Mouse (Mus musculus): Measurements from ENCODE around the gene Nol8. TPM values are rescaled to one million over a fixed set of nuclear protein-coding genes. Genes with fewer than 3 reads are reported as not detected.

The Nol8 gene
- 10 to 100 TPM; 17.9 to 23.1 (median 21.0) TPM for total RNA-seq (2022)

DNA sequence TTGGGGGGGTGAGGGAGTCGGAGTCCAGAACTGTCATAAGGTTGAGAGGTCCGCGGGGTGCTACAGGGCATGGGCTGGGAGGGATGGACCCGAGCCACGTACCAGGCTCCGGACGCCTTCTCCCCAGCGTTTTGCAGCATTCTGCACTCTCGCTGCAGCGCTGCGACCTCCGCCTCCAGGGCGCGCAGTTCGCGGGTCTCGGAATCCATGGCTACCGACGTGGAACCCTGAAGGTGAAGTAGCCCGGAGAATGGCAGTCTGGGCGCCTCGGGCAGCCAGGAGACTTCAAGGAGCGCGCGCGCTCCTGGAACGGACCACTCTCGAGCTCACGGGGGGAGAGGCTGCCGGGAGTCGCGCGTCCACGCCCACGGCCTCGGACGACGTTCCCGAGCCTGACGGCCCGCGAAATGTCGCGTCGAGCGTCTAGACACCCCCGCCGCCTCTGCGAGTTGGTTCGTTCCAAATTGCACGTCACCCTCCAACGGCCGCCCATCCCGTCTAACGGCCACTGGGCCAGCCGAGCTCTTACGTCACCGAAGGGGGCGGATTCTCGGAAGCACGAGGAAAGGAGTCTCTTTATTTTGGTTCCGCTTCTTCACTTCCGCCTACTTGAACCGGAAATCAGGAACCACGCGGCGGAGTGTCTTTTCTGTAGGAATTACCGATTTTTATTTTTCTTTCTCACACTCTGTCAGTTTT, at the start of gene Nol8, which contains the start of gene Cenpp:
Gene Nol8, plus strand, starts transcription at position 598 of the 699 bp plus-strand sequence.
Gene Cenpp, minus strand, starts transcription at position 305 of the 699 bp plus-strand sequence.
- DNase-seq: peak; percentile 98

DNA sequence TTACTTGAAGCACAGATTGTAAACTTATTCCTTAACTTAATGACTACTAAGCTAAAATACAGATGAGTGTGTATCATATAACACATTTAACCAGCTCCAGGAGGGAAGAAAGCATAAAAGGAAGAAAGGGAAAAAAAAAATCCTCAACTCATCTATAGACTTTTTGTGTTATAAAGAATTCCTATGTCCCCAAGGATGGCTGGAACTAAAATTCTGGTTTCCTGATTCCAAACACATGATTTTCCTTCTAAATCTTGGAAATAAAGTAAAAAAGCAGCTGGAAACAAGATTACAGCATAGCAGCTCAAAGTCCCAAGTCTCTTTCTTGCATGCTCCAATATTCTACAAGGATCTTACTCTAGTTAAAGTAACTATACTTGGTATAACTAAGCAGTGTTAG, 49.3 kb upstream of the Nol8 start:
- DNase-seq: no peak

DNA sequence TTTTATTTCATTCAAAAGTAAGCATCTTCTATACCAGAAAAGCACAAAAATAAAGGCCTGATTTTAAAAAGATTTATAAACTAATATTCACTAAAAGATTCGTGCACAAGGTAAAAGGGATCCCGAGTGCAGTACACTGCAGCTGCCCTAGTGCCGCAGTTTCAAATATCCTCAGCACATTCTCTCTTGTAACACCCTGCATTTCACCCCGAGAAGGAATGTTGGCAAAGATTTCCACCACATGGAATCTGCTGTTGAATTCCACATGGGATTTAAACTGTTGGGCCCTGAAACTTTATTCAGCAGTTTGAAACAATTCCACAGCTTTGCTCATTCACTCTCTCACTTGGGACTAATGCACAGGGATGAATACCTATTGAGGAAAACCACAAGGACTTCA, 45.2 kb upstream of the Nol8 start, which contains the start of gene Ogn:
Gene Ogn, plus strand, starts transcription at position 333 of the 400 bp plus-strand sequence.
- DNase-seq: no peak

DNA sequence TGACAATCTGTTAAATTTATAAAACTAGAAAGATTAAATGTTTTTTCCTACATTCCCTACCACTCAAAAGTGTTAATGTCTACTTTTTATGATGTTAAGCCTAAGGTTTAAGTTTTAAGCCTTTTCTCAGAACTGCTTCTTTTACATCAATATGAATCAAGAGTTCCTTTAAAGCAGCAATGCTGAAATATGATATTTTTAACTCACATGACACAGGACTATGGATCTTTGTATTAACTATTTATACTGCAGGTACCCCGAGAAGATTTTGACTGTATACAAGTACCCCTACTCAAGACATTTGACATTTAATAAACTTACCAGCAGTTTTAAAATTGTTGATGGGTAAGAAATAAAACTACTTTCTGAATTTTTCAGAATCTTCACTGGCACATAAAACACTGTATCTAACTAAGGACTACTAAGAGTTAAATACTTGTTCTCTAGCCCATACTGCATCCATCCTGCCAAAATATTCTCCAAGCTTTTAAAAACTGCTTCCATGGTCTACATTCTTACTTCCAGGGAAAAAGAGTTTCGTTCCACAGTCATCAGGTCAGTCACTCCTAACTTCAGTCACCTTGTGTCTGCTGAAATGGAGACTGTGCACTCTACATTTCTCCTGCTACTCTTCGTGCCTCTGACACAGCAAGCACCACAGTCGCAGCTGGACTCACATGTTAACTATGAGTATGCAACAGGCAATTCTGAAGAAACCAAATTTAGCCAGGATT, 44.1 kb upstream of the Nol8 start:
- DNase-seq: no peak

DNA sequence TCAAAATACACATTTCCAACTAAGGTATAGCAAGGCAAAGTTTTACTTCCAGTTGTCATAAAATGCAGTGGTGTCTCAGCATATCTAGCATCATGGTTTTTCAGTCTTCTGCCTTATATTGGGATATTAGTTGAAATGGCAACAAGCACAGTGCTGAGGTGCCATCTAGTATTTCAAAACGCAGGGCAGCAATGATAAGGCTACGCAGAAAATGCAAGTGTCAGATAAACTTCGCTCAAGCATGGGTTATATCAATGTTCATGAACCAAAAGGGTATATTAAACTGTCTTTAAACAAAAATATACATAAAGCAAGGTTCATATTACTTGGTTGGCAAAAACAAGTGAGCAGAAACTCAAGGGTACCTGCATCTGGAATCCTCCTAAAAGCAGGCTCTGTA, 35.9 kb upstream of the Nol8 start:
- DNase-seq: no peak

DNA sequence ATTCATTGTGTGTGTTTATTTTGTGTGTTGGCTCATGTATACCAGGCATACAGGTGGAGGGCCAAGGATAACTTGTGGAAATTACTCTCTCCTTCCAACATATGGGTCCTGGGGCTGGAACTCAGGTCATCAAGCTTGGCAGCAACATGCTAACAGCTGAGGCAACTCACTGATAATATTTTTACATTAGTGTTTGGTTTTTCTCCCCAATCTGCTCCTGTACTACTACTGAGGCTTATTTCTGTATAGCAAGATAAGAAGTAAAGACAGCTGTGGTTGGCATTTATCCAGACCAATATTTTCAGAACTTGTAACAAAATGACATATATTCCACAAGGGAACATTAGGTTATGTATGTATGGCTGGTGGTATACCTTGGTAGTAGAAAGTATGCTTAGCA, 34.5 kb upstream of the Nol8 start:
- DNase-seq: no peak

DNA sequence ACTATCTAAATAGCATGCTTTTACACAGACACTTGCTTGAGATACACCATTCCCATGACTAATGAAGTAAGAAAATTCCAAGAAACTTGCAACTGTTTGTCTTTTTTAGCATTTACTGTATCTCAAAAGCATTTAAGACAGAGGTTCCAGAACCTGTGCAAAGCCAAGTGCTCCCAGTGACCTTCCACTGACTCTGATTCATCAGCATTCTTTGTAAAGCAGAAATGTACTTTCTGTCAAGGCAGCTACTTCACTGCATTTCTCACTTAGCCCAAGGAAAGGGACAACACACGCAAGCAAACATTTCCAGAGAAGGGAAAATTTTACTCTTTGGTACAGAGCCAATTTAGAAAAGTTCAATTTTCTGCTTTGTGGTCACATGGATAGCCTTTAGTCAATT, 29.7 kb upstream of the Nol8 start:
- no peak for DNase-seq

DNA sequence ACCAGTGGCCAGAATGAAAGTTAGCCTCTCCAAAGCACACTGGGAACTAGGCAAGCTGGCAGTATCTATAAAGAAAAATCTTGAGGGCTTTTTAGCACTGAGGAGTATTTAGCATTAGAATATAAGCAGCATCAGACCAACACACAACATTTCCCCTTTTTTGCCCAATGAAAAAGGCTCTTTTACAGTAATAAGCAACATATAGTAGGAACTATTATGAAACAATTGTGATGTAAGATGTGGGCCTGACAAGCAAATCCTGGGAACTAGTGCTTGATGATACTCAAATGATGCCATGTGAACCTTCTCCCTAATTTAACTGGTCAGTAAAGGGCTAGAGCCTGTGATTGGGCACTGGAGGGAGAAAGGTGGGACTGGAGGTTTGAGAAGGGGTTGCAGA, 24.7 kb upstream of the Nol8 start:
- no peak for DNase-seq

DNA sequence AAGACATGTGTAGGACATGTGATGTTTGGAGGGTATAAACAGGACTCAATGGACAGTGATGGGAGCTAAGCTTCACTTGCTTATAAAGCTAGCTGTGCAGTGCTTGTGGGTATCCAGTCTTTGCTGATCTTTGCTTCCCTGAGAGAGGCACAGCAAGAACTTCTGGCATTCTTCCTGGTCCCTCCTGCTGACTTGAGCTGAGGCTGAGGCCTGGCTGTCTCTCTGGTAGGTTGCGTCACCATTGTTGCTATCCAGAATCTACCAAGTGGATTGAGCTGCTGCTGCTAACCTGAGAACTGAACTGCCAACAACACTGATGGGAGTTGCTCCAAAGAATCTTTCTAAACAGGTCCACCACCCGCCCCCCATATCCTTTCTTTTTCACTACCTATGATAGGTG, 23.8 kb upstream of the Nol8 start:
- no peak for DNase-seq

DNA sequence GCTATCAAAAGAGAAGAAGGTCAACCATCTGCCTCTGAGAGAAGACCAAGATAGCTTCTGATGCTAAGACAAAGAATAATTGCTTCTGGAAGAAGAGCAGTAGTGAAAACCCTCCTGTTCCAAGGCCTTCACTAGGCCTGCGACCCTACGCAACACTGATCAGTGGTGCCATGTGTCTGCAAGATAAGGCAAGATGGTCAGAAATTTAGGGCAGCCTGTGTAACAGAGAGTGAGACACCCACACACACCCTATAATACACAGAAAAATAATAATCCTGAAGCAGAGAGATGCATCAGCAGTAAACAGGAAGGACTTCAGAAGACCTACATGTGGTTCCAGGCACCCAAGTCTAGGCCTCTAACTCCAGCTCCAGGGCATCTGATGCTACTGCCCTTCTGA, 12.9 kb upstream of the Nol8 start:
- DNase-seq: no peak

DNA sequence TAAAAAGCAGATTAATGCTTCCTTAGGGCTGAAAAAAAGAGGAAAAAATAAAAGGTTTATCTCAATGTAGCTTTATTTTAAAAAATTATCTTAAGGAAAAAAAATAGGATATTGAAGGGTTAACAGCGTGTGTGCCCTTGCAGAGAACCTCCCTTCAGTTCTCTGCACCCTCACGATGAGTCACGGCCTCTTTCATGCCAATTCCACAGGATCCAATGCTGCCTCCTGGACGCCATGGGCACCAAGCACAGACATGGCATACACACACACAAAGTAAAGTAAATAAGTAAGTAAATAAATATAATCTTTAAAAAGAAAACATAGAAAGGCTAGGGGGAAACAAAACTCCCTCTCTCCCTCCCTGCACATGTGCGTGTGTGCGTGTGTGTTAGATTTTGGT, 10.2 kb upstream of the Nol8 start:
- peak; percentile 31 for DNase-seq

DNA sequence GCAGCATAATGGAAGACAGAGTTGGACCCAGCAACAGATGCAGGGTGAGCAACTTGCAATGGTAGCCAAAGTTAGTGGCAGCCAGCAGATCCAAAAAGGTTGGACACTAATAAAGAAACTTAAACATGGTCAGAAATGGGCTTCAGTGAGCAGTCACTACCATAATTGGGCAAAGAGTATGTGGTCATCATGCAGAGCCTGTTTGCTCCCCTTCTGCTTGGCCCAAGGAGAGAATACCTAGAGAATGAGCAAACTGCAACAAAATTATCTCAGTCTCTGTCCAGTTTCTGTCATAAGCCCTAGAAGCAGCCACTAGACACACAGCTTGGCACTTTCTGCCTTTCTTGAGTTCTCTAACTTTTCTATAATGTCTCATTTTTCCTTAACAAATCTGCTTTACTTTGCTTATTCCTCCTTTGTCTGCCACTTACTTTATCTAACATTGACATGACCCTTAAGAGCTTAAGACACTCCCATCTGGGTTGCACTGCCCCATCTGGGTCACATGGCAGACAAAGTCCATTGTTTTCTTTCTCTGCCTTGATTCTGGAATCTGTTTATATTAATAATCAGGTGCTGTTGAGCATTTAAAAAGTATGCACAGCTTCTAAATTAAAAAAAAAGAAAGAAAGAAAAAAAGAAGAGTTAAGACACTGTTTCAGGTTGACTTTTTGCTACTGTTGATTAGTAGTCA, 9.1 kb upstream of the Nol8 start:
- no peak for DNase-seq

DNA sequence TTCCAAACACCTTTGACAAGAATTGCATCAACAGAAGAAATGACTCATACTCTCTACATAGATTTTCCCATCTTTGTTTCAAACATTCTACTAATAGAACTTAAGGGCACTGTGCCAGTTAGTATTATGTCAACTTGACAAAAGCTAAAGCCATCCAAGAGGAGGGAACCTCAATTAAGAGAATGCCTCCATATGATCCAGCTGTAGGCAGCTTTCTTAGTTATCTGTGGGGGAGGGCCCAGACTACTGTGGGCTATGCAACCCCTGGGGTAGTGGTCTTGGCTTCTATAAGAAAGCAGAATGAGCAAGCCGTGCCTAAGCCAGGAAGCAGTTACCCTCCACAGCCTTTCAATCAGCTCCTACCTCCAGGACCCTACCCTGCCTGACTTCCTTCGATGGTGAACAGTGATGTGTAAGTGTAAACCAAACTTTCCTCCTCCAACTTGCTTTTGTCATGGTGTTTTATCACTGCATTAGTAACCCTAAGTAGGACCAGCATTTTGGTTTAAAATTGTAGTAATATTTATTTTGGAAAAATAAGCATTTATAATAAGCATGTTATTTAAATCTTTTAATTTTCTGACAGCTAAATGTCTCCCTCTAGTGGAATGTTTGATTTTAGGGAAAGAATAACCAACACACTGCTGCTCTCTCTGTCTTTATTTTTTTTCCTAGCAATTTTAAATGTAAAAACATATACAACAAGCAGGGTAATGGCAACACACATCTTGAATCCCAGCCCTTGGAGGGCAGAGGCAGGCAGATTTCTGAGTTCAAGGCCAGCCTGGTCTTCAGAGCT, 7.9 kb upstream of the Nol8 start:
- no peak for DNase-seq

DNA sequence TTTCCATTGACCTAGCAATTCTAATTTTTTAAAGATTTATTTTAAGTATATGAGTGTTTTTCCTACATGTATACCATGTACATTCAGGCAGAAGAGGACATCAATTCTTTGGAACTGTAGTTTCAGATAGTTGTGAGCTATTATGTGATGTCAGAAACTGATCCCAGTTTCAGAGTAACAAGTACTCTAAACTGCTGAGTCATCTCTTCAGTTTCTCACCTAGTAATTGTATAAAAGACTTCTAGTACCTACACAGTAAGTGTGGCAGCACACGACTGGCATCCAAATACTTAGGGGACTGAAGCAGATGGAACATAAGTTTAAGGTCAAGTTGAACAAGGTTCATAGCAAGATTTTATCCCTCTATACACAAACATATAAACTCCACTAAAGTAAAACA, 6.9 kb upstream of the Nol8 start:
- no peak for DNase-seq

DNA sequence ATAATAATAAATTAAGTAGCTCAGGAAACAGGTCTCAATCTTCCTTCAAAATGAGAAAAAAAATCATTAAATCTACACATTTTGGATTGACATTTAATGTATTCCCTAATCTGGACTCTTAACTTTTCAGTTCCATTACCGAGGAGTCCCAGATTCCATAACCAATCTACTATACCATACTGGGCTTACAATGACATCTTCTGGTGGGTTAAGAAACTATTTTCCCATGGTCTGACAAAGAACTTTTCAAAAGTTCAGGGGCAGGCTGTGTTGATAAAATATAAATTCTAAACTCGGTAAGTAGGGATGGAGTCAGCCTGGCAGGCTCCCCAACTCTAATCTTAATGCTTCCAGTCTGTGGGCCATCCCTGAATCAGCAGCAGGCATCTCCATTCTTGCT, 1.7 kb upstream of the Nol8 start:
- no peak for DNase-seq

DNA sequence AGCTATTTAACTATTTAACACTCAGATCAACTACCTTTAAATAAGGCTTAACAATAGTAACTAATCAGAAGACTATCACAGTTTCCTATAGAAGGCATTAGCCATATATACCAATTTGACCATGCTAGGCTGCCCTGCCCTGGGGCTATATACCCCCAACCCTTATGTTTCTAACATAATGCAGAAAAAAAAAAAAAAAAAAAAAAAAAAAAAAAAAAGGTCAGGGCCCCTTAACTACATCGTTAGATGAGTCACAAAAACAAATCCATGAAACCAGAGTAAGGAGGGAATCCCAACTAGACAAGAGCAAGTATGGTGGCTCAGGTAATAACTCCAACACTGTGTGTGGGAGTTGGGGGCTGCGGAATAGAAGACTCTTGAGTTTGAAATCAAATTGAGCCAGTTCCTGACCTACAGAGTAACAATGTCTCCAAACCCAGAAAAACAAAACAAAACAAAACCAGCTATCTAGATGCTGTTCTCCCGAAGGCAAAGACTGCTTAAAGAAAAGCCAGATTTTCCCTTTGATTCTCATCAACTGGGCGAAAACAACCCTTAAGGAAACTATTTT, 1.0 kb upstream of the Nol8 start:
- no peak for DNase-seq

DNA sequence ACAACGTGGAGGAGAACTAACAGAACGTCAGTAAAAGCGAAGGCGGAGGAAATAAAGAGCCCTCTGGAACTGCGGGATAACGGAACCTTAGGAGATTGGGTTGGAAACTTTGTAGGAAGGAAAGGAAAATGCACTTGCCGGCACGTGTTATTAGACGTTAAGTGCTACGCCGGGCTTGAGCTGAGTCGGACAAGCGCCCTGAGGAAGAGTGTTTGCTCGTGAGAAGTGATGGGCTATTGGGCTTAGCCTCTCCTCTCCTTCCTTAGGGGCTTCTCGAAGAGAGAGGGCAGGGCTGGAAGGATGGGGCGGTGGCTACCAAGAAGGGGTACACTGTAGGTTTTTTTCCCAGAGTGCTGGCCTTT, 283 bp downstream of the Nol8 start:
- no peak for DNase-seq

DNA sequence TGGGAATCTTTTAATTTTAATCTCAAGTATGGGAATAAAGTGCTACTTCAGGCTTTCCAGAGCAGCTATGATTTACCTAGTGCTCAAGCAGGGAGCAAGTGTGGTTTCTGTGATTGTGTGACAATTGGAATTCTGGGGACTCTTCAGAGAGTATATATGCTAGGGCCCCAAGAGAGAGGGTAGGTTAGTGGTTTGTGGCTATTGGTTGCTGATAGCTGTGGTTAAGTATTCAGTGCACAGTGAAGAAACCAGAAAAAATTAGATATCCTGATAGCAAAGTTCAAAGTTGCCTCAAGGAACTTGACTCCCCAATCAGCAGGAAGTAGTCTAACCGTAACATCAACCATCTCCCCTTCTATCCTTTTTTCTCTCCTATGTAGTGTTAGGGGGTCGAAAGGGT, 24.9 kb downstream of the Nol8 start:
- DNase-seq: no peak

DNA sequence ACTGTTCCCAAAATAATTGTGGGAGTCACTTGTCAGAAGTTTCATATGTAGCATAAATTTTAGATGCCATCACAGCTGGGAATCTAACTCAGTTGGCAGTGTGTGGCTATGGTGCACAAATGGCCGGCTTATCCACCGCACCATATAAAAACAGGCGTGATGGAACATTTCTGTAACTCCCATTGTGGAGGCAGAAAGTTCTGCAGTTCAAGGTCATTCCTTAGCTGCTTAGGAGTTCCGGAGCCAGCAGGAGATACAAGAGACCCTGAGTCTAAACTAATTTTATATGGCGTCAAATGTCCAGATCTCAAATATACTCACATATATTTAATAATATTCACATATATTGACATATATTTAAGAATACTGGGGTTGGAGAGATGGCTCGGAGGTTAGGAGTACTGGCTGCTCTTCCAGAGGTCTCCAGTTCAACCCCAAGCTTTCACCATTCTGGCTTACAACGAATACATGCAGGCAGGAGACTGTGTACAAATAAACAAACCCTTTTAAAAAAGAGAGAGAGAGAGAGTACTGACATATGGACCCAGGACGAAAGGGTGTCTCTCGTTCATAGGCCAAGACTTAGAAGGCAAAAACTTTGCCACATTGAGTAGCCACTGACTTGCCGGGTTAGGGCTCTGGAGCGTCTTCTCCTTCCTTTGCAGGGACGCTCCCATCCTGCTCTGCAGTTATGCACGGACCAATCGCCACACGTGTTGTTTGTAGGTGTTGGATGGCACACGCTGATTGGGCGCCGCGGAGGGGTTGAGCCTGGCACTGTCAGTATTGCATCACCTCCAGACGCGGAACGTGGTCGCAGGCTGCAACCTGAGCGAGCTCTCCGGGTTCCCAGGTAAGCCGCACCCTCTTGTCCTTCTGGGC, 28.7 kb downstream of the Nol8 start, which contains the start of gene Iars:
Gene Iars, plus strand, starts transcription at position 750 of the 882 bp plus-strand sequence.
- peak; percentile 98 for DNase-seq

DNA sequence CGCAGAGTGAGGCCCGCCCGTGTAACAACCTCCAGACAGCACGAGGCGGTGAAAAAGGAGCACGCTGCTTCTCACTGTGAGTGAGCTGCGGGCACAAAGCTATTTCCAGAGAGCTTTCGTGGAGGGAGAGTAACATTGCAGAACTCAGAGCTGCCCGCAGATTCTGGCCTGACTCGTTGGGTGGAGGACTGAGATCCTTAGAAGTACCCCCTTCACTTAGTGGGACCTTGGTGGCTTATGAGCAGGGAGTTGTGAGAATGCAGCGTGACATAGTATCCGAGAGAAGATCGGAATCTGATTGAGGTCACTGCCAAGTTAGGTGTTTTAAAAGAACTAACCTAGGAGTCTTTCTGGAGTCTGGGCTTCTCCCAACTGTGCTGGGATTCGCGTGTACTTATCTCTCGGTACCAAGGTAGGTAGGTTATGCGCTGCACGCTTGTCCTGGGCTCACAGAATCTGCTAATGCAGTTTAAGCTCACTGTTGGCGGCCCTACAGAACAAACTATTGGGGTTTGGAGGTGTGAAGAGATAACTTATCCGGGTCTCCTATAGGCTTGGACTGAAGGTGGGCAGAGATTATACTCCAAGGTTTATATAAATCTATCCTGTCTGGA, 29.5 kb downstream of the Nol8 start:
- DNase-seq: no peak

DNA sequence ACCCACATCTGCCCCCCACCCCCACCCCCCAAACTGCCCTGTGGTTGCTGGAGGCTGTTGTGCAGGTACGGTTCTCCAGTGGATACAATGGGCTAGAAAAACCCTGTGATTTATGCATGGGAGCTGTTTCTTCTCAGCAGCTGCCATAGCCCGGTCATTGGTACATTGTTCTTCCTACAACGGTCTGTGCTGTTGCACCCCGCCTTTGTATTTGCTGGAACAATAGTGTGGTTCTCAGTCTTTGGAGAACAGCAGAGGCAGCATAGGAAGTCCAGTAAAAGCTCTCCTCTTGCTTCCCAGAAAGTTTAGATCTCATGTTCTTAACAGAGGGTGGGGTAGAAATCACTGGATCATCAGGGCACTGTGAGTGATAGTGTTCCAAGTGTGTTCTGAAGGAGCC, 31.4 kb downstream of the Nol8 start:
- no peak for DNase-seq
